Mouse (Mus musculus) ES-Bruce4 (cell line): ENCODE measurements around the gene Pde10a.

Source experiments
- CTCF ChIP-seq: IDR thresholded peaks from one replicate; pipeline ENCODE4 v1.8.1; 2011; ENCODE audit warnings: low read depth, low read length
- POLR2A ChIP-seq: IDR thresholded peaks from one replicate; pipeline ENCODE4 v1.8.1; 2011; ENCODE audit warnings: low read length; ENCODE audit not compliant: insufficient read depth

GRCm38 (mm10) chr17:8774301-8774700 lies 249.1 kb downstream of the Pde10a start:
- TF ChIP-seq CTCF (no peak), POLR2A (no peak)
